Mouse (Mus musculus) midbrain, embryonic 16.5 days (tissue): Measurements from ENCODE around the gene Slc11a1. TPM values are rescaled to one million over a fixed set of nuclear protein-coding genes. Genes with fewer than 3 reads are reported as not detected.

Source experiments
- ATAC-seq: fragments of 200-750 bp; cut with Nextera tagmentation; 2 replicates; pipeline ENCODE4 v1.8.0; 2017; ENCODE audit warnings: moderate TSS enrichment
- H3K27ac ChIP-seq: fragments of 300-500 bp; sonication (generic); 2 replicates; pipeline ENCODE4 v1.5.1; 2014; ENCODE audit warnings: mild to moderate bottlenecking, low read length, mixed read lengths
- H3K27me3 ChIP-seq: fragments of 300-500 bp; sonication (generic); 2 replicates; pipeline ENCODE4 v1.6.1; 2014; ENCODE audit warnings: low read depth, low read length, mixed read lengths; ENCODE audit not compliant: control insufficient read depth, insufficient read depth
- H3K36me3 ChIP-seq: fragments of 300-500 bp; sonication (generic); 2 replicates; pipeline ENCODE4 v1.6.1; 2014; ENCODE audit warnings: mild to moderate bottlenecking, low read length, moderate library complexity, mixed read lengths; ENCODE audit not compliant: control insufficient read depth, insufficient read depth
- H3K4me1 ChIP-seq: fragments of 300-500 bp; sonication (generic); 2 replicates; pipeline ENCODE4 v1.6.1; 2014; ENCODE audit warnings: mild to moderate bottlenecking, low read length, mixed read lengths; ENCODE audit not compliant: control insufficient read depth, insufficient read depth
- H3K4me2 ChIP-seq: fragments of 300-500 bp; sonication (generic); 2 replicates; pipeline ENCODE4 v1.6.1; 2014; ENCODE audit warnings: mild to moderate bottlenecking, low read length, mixed read lengths
- H3K4me3 ChIP-seq: fragments of 300-500 bp; sonication (generic); 2 replicates; pipeline ENCODE4 v1.5.1; 2014; ENCODE audit warnings: low read depth, mild to moderate bottlenecking, low read length, moderate library complexity, mixed read lengths
- H3K9ac ChIP-seq: fragments of 300-500 bp; sonication (generic); 2 replicates; pipeline ENCODE4 v1.6.1; 2014; ENCODE audit warnings: low read depth, low read length, mixed read lengths
- H3K9me3 ChIP-seq: fragments of 300-500 bp; sonication (generic); replicated peaks from 2 replicates; pipeline ENCODE4 v1.6.1; 2014; ENCODE audit warnings: mild to moderate bottlenecking, low read length, mixed read lengths; ENCODE audit not compliant: control insufficient read depth, poor library complexity, severe bottlenecking
- WGBS: fragments of 180-500 bp; shearing (Covaris S2); extraction: QIAGEN DNeasy Blood & Tissue Kit; methylation state at CpG from one replicate; pipeline ENCODE4 v1.1.7; 2014; 5-methylcytosine and 5-hydroxymethylcytosine counted together
- polyA plus RNA-seq: library from polyadenylated mRNA; unstranded; fragments of >200 nt; fragmentation: Nextera tagmentation; extraction: Ambion mirVana; gene quantifications from 2 replicates; pipeline ENCODE4 v1.2.1, GENCODE M21; 2015

The Slc11a1 gene
- polyA plus RNA-seq, 1 experiment from 2014 or later, result 2.4 TPM

DNA sequence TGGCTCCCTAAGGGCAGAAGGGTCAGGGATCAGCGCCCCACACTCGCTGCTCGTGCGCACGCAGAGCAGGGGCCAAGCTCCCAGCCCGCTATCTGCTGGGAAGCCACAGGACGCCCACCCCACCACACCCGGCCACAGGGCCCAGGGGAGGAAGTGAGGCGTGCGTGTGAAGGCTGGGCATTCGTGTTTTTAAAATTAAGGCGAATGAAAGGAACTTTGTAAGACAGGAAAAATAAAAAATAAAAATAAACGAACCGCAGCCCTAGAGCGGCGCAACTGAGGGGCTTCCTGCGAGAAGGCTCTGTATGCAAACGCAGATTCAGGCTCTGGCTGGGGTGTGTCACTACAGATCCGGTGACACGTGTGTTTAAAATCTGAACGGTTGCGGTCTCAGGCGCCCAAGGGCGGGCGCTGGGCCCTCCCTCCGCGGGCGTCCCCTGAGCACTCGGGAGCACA is 14.9 kb downstream of the Slc11a1 start:
- ATAC-seq, result no peak
- 5% methylated on average over 29 of the region's 29 CpGs for WGBS
- Histone ChIP-seq H3K4me2 (peak overlapping the region; percentile 40), H3K9me3 (no peaks in the 10 kb centered on the region), H3K9ac (no peak overlapping the region), H3K27me3 (peaks cover 10% of the 10 kb centered on the region), H3K4me3 (peak overlapping the region; percentile 11), H3K27ac (no peak overlapping the region), H3K4me1 (peaks cover 13% of the 10 kb centered on the region), H3K36me3 (no peaks in the 10 kb centered on the region)

DNA sequence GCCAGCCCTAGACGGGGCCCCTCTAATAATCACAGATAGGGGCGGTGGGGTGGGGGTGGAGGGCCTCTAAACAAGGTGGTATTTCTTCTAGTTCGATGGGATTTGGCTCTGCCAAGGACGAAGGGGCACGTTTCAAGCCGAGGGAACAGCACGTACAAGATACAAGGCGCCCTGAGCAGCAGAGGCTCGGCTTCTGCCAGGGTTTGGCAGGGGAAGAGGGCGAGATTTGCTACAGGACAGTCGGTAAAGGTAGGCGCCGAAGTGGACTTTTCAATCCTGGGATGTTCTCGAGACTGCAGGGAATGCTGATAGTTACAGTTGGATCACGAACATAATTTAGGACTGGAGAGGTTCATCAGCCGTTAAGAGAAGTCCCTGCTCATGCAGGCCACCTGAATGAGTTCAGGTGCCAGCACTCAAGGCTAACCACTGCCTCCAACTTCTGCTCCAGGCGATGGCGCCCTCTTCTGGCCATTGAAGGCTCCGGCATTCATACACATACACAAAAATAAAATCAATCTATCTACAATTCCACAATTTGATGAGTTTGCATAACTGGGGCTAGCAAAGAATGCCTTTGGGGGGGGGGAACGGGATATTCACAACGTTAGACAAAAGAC is 15.4 kb downstream of the Slc11a1 start:
- H3K27ac ChIP-seq, result no peak overlapping the region
- 8% methylated on average over 21 of the region's 21 CpGs for WGBS
- H3K27me3 ChIP-seq, result peaks cover 10% of the 10 kb centered on the region
- ATAC-seq, result no peak
- peaks cover 13% of the 10 kb centered on the region for H3K4me1 ChIP-seq
- no peak overlapping the region for H3K9ac ChIP-seq
- H3K36me3 ChIP-seq, result no peaks in the 10 kb centered on the region
- peak overlapping the region; percentile 11 for H3K4me3 ChIP-seq
- no peaks in the 10 kb centered on the region for H3K9me3 ChIP-seq
- peak overlapping the region; percentile 40 for H3K4me2 ChIP-seq

DNA sequence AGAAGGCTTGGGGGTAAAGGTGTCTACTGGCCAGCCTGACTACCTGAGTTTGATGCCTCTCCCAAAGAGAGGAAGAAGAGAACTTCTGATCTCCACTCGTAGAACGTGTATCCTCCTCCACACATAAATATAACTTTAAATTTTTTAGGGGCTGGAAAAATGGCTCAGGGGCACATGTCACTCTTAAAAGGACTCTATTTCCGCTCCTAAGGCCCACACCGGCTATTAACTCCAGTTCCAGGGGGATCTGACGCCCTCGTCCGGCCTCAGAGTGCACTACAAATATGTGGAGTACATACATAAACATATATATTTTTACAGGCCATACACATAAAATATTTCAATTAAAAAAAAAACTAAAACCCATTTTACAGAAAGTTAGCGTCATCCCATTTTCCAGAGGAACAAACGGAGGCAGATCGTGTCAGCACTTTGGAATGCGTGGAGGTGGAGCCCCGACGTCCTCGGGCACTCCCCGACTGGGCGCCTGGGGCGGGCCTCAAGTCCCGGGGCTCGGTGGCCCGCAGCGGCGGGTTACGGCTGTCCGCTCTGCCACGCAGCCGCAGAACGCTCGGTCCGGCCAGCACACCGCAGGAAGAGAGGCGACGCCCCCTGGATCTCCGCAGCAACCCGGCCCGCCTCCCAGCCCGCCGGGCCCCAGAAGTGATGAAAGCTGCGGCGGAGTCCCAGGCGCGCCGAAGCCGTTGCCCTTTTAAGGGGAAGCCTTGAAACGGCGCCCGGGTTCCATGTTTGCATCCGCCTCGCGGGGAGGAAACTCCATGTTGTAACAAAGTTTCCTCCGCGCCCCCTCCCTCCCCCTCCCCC is 16.1 kb downstream of the Slc11a1 start, which contains the start of gene Ctdsp1:
Gene Ctdsp1 (plus strand): TSS at position 586 of the 825 bp plus-strand sequence.
- Histone ChIP-seq H3K4me3 (peak within 1 kb of the TSS; percentile 69), H3K9me3 (no peaks in the 10 kb centered on the region), H3K4me1 (peaks cover 13% of the 10 kb centered on the region), H3K27ac (peak within 1 kb of the TSS; percentile 77), H3K4me2 (peak within 1 kb of the TSS; percentile 97), H3K36me3 (no peaks in the 10 kb centered on the region), H3K27me3 (peaks cover 10% of the 10 kb centered on the region), H3K9ac (peak within 1 kb of the TSS; percentile 71)
- 2% methylated on average over 42 of the region's 51 CpGs for WGBS
- peak; percentile 76 for ATAC-seq

DNA sequence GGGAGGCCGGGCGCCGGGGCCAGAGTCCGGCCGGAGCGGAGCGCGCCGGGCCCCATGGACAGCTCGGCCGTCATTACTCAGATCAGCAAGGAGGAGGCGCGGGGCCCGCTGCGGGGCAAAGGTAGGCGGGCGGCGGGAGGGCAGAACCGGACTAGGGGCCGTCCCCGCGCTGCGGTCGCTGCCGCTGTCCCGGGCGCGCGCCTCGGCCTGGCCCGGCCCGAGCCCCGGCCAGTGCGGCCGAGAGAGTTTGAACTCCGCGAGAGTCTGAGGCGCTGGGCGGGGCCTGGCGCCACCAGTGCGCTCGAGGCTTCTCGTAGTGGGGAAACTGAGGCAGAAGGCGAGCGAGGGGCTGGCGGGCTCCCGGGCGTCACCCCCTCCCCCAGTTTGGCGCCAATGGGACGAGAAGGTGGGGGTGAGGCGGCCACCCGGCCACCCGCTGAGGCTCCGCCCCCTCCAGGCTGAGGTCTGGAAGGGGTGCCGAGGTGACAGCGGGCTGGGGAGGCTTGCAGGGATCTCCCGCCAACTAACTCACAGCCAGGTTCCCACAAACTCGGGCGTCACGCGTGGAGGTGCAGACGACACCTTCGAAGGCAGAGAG is 16.9 kb downstream of the Slc11a1 start:
- ATAC-seq, result peak; percentile 27; the same call in 1 of the 2 replicates

DNA sequence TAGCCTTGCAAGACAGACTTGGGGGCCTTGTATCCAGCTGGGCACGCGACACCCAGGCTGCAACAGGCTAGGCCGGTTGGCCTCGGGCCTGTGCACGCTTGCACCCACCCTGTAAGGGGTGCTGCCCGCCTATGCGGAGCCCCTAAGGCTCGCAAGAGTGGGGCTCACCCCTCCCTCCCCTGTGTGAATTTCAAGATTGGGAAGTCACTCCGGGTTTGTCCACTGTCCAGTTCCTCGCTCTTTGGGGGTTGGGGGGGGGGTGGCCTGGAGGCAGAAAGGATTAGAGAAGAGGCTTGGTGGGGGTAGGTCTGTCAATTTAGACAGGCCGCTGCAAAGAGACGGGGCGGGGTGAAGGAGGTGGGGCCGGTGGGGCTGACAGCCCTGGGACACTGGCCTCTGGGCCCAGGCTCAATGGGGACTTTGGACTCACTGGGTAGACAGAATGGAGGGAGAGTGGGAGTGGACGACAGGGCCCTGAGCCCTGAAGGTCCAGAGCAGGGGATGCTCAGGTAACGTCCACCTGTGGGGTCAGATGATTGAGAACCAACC is 17.5 kb downstream of the Slc11a1 start:
- ATAC-seq, result 0 out of 2 replicates have a peak, but pooled peaks have one; percentile 18
- Histone ChIP-seq H3K4me3 (peak overlapping the region; percentile 69), H3K4me2 (peak overlapping the region; percentile 97), H3K4me1 (peaks cover 11% of the 10 kb centered on the region), H3K27me3 (peaks cover 10% of the 10 kb centered on the region), H3K9ac (peak overlapping the region; percentile 71), H3K9me3 (no peaks in the 10 kb centered on the region), H3K27ac (peak overlapping the region; percentile 77), H3K36me3 (no peaks in the 10 kb centered on the region)
- 3% methylated on average over 16 of the region's 16 CpGs for WGBS

More for the DNA sequence above, 16.9 kb downstream of the Slc11a1 start:
- Histone ChIP-seq H3K9ac (peak overlapping the region; percentile 71), H3K36me3 (no peaks in the 10 kb centered on the region), H3K4me3 (peak overlapping the region; percentile 69), H3K27ac (peak overlapping the region; percentile 77), H3K4me1 (peaks cover 10% of the 10 kb centered on the region), H3K9me3 (no peaks in the 10 kb centered on the region), H3K4me2 (peak overlapping the region; percentile 97), H3K27me3 (peaks cover 10% of the 10 kb centered on the region)
- WGBS, result under 1% methylated on average over 55 of the region's 63 CpGs

DNA sequence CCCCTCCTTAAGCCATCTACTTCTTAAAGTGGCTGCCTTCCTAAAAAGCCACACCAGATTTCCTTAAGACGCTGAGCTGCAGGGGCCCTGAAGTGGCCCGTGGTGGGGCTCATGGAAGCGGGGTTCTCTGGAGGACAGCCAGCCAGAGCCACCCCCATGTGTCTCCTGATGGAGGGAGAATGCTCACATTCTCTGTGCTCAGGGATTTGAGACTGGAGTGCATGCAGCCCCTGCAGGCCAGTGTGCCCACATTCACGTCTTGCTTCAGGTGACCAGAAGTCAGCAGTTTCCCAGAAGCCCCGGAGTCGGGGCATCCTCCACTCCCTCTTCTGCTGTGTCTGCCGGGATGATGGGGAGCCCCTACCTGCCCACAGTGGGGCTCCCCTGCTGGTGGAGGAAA is 18.0 kb downstream of the Slc11a1 start:
- H3K4me2 ChIP-seq, result peak overlapping the region; percentile 97
- WGBS, result 40% methylated on average over 7 of the region's 7 CpGs

DNA sequence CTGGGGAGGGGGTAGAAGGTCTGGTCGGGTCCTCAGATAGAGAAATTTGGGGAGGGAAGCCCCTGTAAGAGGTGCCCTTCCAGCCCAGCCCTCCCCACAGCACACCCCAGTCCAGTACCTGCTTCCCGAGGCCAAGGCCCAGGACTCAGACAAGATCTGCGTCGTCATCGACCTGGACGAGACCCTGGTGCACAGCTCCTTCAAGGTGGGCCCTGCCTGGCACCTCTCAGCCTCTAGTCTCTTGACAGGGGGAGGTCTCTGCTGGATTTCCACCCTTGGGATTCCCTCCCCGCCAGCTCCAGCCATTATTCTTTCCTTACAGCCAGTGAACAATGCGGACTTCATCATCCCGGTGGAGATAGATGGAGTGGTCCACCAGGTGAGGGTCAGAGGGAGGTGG is 18.7 kb downstream of the Slc11a1 start:
- H3K9me3 ChIP-seq, result no peaks in the 10 kb centered on the region
- H3K4me2 ChIP-seq, result no peak overlapping the region
- no peak overlapping the region for H3K4me3 ChIP-seq
- no peaks in the 10 kb centered on the region for H3K36me3 ChIP-seq
- no peak overlapping the region for H3K9ac ChIP-seq
- H3K4me1 ChIP-seq, result peaks cover 18% of the 10 kb centered on the region
- no peak for ATAC-seq
- H3K27ac ChIP-seq, result no peak overlapping the region
- 91% methylated on average over 9 of the region's 9 CpGs for WGBS
- H3K27me3 ChIP-seq, result peaks cover 10% of the 10 kb centered on the region

More for the DNA sequence above, 18.0 kb downstream of the Slc11a1 start:
- Histone ChIP-seq H3K4me1 (peaks cover 15% of the 10 kb centered on the region), H3K27ac (no peak overlapping the region), H3K27me3 (peaks cover 10% of the 10 kb centered on the region), H3K9me3 (no peaks in the 10 kb centered on the region), H3K36me3 (no peaks in the 10 kb centered on the region), H3K4me3 (no peak overlapping the region; the same call in 1 of the 2 replicates), H3K9ac (no peak overlapping the region)
- ATAC-seq, result no peak

DNA sequence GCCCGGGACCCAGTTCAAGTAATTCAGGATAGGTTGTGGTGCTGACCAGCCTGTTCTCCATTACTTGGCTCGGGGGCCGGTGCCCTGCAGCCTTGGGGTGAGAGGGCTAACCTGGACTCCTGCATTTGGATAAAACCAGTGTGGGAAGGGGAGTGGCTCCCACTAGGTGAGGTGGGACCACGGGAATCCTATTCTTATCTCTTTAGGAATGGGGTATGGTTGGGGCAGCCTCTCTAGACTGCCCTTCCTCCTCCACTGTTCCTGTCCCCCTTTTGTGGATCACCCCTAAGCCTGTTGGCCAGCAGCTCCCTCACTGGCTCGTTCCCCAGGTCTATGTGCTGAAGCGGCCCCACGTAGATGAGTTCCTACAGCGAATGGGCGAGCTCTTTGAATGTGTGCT is 19.3 kb downstream of the Slc11a1 start:
- Histone ChIP-seq H3K4me1 (peaks cover 18% of the 10 kb centered on the region), H3K27ac (no peak overlapping the region), H3K9ac (no peak overlapping the region), H3K4me3 (no peak overlapping the region), H3K4me2 (no peak overlapping the region), H3K27me3 (peaks cover 10% of the 10 kb centered on the region), H3K9me3 (no peaks in the 10 kb centered on the region), H3K36me3 (no peaks in the 10 kb centered on the region)
- no peak for ATAC-seq
- WGBS, result 93% methylated on average over 9 of the region's 9 CpGs
